24 mouse cellular contexts compared by ENCODE assay signal in the genomic region with DNA sequence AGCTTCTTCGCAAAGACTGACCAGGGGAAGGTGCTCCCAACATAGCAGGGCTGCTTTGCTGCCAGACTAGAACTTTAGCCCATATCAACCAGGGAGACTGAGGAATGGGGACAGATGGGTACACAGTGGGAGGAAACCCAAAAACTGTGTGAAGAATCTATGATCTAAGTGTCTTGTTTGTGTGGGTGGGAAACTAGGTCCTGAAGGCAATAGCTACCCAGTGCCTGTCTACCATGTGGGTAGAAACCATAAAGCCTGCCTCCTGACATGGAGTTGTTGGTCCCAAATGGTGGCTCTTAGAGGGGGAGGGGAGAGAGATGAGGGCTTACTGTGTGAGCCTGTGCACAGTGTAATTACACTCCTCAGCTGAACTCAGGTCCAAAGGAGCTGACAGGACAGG. TPM values are rescaled to one million over a fixed set of nuclear protein-coding genes. Genes with fewer than 3 reads are reported as not detected.
"Had no signal": no experiment of that assay in that cellular context is flagged by ENCODE, and none has a peak within 500 bp of the region (broad histone marks: within the 10 kb centered on the region; RNA-seq: fewer than 3 reads in every experiment).

No protein-coding gene starts in this region.

- ATAC-seq: inflammation-experienced regulatory T-cells, adult 6 months; intestine, embryonic 15.5 days; intestine, postnatal 0 days had no signal

- H3K27ac ChIP-seq: gastrocnemius, adult 2 months; heart, embryonic 10.5 days; hindbrain, embryonic 10.5 days; hindbrain, embryonic 12.5 days; hindbrain, embryonic 15.5 days; intestine, embryonic 15.5 days; left cerebral cortex, adult 2 months; limb, embryonic 10.5 days; limb, embryonic 12.5 days; liver, embryonic 13.5 days had no signal

- H3K4me3 ChIP-seq: gastrocnemius, adult 2 months; heart, embryonic 10.5 days; heart, embryonic 12.5 days; hindbrain, embryonic 10.5 days; hindbrain, embryonic 12.5 days; hindbrain, embryonic 15.5 days; intestine, embryonic 15.5 days; left cerebral cortex, adult 2 months; limb, embryonic 10.5 days; limb, embryonic 12.5 days; liver, embryonic 13.5 days had no signal

- DNase-seq: gastrocnemius, adult 2 months; gastrocnemius, postnatal 10 days; gastrocnemius, postnatal 25 days; heart, adult 18-20 months; heart, postnatal 10 days; heart, postnatal 4 days; kidney, adult 18-20 months; kidney, adult 8-10 months; kidney, postnatal 10 days; kidney, postnatal 25 days; kidney, postnatal 4 days; liver; liver, embryonic 13.5 days had no signal

RNA-seq across cellular contexts. Expression of gene Adcyap1r1, which starts 10.6 kb away (rescaled TPM):
- polyA plus RNA-seq: inflammation-experienced regulatory T-cells, adult 6 months had no signal
